Mouse (Mus musculus) C2C12 (cell line): Measurements from ENCODE around the gene Rapgefl1. TPM values are rescaled to one million over a fixed set of nuclear protein-coding genes. Genes with fewer than 3 reads are reported as not detected.

Experiments used
- H3K27me3 ChIP-seq: one replicate; pipeline ENCODE4 v1.6.1; 2011; ENCODE audit not compliant: control insufficient read depth, insufficient read depth, insufficient read length
- H3K36me3 ChIP-seq: one replicate; pipeline ENCODE4 v1.6.1; 2011; ENCODE audit not compliant: control insufficient read depth, insufficient read depth
- H3K4me3 ChIP-seq: one replicate; pipeline ENCODE4 v1.5.1; 2011; ENCODE audit warnings: mild to moderate bottlenecking, control low read depth; ENCODE audit not compliant: poor library complexity, insufficient read depth, severe bottlenecking
- H3K79me2 ChIP-seq: one replicate; pipeline ENCODE4 v1.6.1; 2011; ENCODE audit not compliant: control insufficient read depth, insufficient read depth
- H3K79me3 ChIP-seq: one replicate; pipeline ENCODE4 v1.6.1; 2011; ENCODE audit warnings: low read depth, control low read depth
- H3ac ChIP-seq: one replicate; pipeline ENCODE3; 2011; ENCODE audit warnings: low read depth; ENCODE audit not compliant: control insufficient read depth, insufficient read length
- CEBPB ChIP-seq: IDR thresholded peaks from one replicate; pipeline ENCODE4 v1.6.1; 2011; ENCODE audit warnings: low read depth, mild to moderate bottlenecking, control low read depth, moderate library complexity
- CTCF ChIP-seq: IDR thresholded peaks from one replicate; pipeline ENCODE4 v1.5.1; 2011; ENCODE audit not compliant: control insufficient read depth, insufficient read depth, insufficient read length
- FOSL1 ChIP-seq: IDR thresholded peaks from one replicate; pipeline ENCODE4 v1.8.0; 2011; ENCODE audit warnings: mild to moderate bottlenecking, low read length; ENCODE audit not compliant: poor library complexity, insufficient read depth, severe bottlenecking
- MAX ChIP-seq: IDR thresholded peaks from one replicate; pipeline ENCODE4 v1.6.1; 2011; ENCODE audit warnings: mild to moderate bottlenecking, control low read depth
- MYOD1 ChIP-seq: IDR thresholded peaks from one replicate; pipeline ENCODE4 v1.6.1; 2011; ENCODE audit warnings: low read depth; ENCODE audit not compliant: control insufficient read depth, insufficient read length
- MYOG ChIP-seq: IDR thresholded peaks from one replicate; pipeline ENCODE4 v1.6.1; 2011; ENCODE audit not compliant: control insufficient read depth, insufficient read length; ENCODE audit errors: extremely low read depth
- USF1 ChIP-seq: IDR thresholded peaks from one replicate; pipeline ENCODE4 v1.6.1; 2011; ENCODE audit warnings: low read depth, mild to moderate bottlenecking, control low read depth, moderate library complexity
- polyA plus RNA-seq: library from polyadenylated mRNA; unstranded; fragments of >200 nt; fragmentation: generic; extraction: Trizol; gene quantifications from one replicate; pipeline ENCODE4 v1.2.1, GENCODE M21; 2012; ENCODE audit warnings: missing spikeins

Rapgefl1 gene
- polyA plus RNA-seq, 1 experiment = 0.66 TPM

GRCm38 (mm10) chr11:98846865-98847604 lies 10.4 kb downstream of the Rapgefl1 start:
- no peaks in the 10 kb centered on the region for H3K79me2 ChIP-seq
- no peaks in the 10 kb centered on the region for H3K79me3 ChIP-seq
- no peaks in the 10 kb centered on the region for H3K36me3 ChIP-seq
- no peak overlapping the region for H3K4me3 ChIP-seq
- H3ac ChIP-seq = no peak overlapping the region
- TF ChIP-seq USF1 (no peak), MYOG (no peak), MAX (no peak), FOSL1 (no peak), CEBPB (no peak), CTCF (no peak), MYOD1 (no peak)
- H3K27me3 ChIP-seq = no peaks in the 10 kb centered on the region

- TF ChIP-seq MYOD1 = no peak
- no peak for TF ChIP-seq MYOG
- no peak for TF ChIP-seq CEBPB
- no peak for TF ChIP-seq CTCF
- TF ChIP-seq FOSL1 = no peak
- TF ChIP-seq USF1 = no peak
- Histone ChIP-seq H3K27me3 (no peaks in the 10 kb centered on the region), H3K79me3 (no peaks in the 10 kb centered on the region), H3K36me3 (no peaks in the 10 kb centered on the region), H3K4me3 (no peak overlapping the region), H3ac (no peak overlapping the region), H3K79me2 (no peaks in the 10 kb centered on the region)
These were observed 12.8 kb downstream of the Rapgefl1 start for GRCm38 (mm10) chr11:98849196-98849894.

- Histone ChIP-seq H3K27me3 (no peaks in the 10 kb centered on the region), H3K4me3 (no peak overlapping the region), H3K36me3 (no peaks in the 10 kb centered on the region), H3ac (no peak overlapping the region), H3K79me2 (no peaks in the 10 kb centered on the region), H3K79me3 (no peaks in the 10 kb centered on the region)
- TF ChIP-seq MAX = no peak
- TF ChIP-seq USF1 = no peak
These were observed 13.8 kb downstream of the Rapgefl1 start for GRCm38 (mm10) chr11:98850100-98851093.

- Histone ChIP-seq H3ac (no peak overlapping the region), H3K79me2 (no peaks in the 10 kb centered on the region), H3K4me3 (no peak overlapping the region), H3K27me3 (no peaks in the 10 kb centered on the region), H3K79me3 (no peaks in the 10 kb centered on the region), H3K36me3 (no peaks in the 10 kb centered on the region)
- no peak for TF ChIP-seq MYOD1
- TF ChIP-seq CTCF = no peak
- no peak for TF ChIP-seq MAX
- TF ChIP-seq CEBPB = no peak
- no peak for TF ChIP-seq MYOG
- no peak for TF ChIP-seq USF1
- TF ChIP-seq FOSL1 = no peak
These were observed 17.5 kb downstream of the Rapgefl1 start for GRCm38 (mm10) chr11:98854116-98854515.

GRCm38 (mm10) chr11:98854659-98855058 lies 18.1 kb downstream of the Rapgefl1 start:
- H3K27me3 ChIP-seq = no peaks in the 10 kb centered on the region
- no peak for TF ChIP-seq CTCF
- no peak for TF ChIP-seq USF1
- no peak for TF ChIP-seq MAX
- TF ChIP-seq MYOD1 = no peak
- TF ChIP-seq FOSL1 = no peak
- TF ChIP-seq MYOG = no peak
- TF ChIP-seq CEBPB = no peak
- H3K79me2 ChIP-seq = no peaks in the 10 kb centered on the region
- no peaks in the 10 kb centered on the region for H3K79me3 ChIP-seq
- H3K36me3 ChIP-seq = no peaks in the 10 kb centered on the region
- H3ac ChIP-seq = no peak overlapping the region
- no peak overlapping the region for H3K4me3 ChIP-seq
